Mouse (Mus musculus) lung, postnatal 14 days (tissue): ENCODE measurements around the gene Panx1.

Source experiments
- DNase-seq: peaks from one replicate; pipeline ENCODE4 v3.0.0; 2021

Gene Panx1

GRCm38 (mm10) chr9:14970211-14970610 lies 75.1 kb downstream of the Panx1 start:
- no peak for DNase-seq

GRCm38 (mm10) chr9:14967598-14967997 lies 77.7 kb downstream of the Panx1 start:
- DNase-seq: no peak

- no peak for DNase-seq
Observed at GRCm38 (mm10) chr9:14966787-14967186, 78.5 kb downstream of the Panx1 start.

GRCm38 (mm10) chr9:14965368-14965767 lies 79.9 kb downstream of the Panx1 start:
- no peak for DNase-seq

- no peak for DNase-seq
Observed at GRCm38 (mm10) chr9:14962769-14963168, 82.5 kb downstream of the Panx1 start.

GRCm38 (mm10) chr9:14954659-14955058 lies 90.6 kb downstream of the Panx1 start:
- DNase-seq: no peak
